Mouse (Mus musculus): ENCODE results near the gene Foxd3. TPM values are rescaled to one million over a fixed set of nuclear protein-coding genes. Genes with fewer than 3 reads are reported as not detected.
"Not testable (repeated sequence)": the region's sequence is repeated elsewhere in the genome, so short reads cannot be mapped to it uniquely, and the experiment has no call there.

Gene Foxd3
- polyA plus RNA-seq (2012; ENCODE audit: insufficient read depth, insufficient read length, low replicate concordance, missing spikeins) = not detected in 2 replicates

DNA sequence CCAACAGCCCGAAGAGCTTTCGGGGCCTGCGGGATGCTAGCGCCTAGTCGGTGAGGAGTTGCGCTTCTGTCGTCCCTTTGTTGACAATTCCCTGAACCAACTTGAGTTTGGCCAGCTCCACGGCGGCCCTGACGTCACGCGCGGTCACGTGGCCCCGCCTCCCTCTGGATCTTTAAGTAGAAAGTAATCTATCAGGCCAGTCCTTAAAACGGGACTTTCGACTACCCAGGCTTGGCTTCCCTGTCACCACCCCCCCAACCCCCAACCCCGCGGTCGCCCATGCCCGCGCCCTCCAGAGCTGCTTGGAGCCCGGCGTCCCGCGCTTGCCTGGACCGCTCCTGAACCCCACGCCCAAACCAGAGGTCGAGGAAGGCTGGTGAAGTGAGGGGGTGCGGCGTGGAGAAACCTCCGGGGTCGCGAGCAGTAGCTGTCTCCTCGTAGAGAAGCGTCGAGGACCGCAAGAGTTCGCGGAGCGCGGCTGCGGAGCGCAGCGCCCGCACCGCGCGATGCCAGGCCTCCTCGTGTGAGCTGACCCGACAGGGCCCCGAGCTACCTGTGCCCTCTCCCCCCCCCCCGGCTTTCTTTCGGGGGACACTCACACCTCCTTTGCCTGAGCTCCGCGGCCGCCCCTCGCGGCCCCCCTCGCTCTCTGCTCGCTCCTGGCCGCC lies at the start of gene Foxd3:
Gene Foxd3, plus strand, starts transcription at position 363 of the 668 bp plus-strand sequence.
- H3K4me3 ChIP-seq (ENCODE audit: insufficient read depth, low read depth, low read length) = peak within 1 kb of the TSS; percentile 15; the same call in 1 of the 2 replicates
- TF ChIP-seq POLR2A (IDR thresholded peaks at IDR 0.05; ENCODE audit: insufficient read depth, low read depth, low read length) = no peak
- TF ChIP-seq CTCF (IDR thresholded peaks at IDR 0.05; ENCODE audit: insufficient read depth, low read depth, low read length) = no peak
- WGBS = 2% methylated on average over 61 of the region's 62 CpGs
- H3K27ac ChIP-seq (ENCODE audit: insufficient read depth, low read depth, low read length) = no peak within 1 kb of the TSS
- H3K4me1 ChIP-seq (ENCODE audit: control insufficient read depth, insufficient read depth, low read length) = 0 out of 2 replicates have a peak, but pooled peaks cover 7% of the 10 kb centered on the region

DNA sequence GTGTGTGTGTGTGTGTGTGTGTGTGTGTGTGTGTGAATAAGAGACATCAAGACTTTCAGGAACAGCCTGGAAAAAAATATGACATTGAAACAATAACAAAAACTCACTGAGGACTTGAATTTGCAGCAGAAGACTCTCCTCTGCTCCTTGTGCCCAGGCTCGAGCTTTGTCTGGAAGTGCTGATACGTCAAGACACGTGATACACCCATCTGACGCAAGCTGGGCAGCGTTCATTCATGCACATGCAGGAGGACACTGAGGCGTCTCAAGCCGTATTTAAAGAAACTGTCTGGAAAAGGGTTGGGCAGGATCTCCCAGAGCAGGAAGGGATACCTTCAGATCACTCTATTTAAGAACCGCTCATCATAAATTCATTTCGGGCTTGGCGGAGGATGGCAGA lies 43.9 kb upstream of the Foxd3 start:
- no peak for TF ChIP-seq POLR2A (IDR thresholded peaks at IDR 0.05; ENCODE audit: insufficient read depth, low read depth, low read length)
- TF ChIP-seq CTCF (IDR thresholded peaks at IDR 0.05; ENCODE audit: insufficient read depth, low read depth, low read length) = no peak
- H3K4me1 ChIP-seq (ENCODE audit: control insufficient read depth, insufficient read depth, low read length) = no peaks in the 10 kb centered on the region
- no peak overlapping the region for H3K27ac ChIP-seq (ENCODE audit: insufficient read depth, low read depth, low read length)
- 93% methylated on average over 10 of the region's 10 CpGs for WGBS
- H3K4me3 ChIP-seq (ENCODE audit: insufficient read depth, low read depth, low read length) = no peak overlapping the region

DNA sequence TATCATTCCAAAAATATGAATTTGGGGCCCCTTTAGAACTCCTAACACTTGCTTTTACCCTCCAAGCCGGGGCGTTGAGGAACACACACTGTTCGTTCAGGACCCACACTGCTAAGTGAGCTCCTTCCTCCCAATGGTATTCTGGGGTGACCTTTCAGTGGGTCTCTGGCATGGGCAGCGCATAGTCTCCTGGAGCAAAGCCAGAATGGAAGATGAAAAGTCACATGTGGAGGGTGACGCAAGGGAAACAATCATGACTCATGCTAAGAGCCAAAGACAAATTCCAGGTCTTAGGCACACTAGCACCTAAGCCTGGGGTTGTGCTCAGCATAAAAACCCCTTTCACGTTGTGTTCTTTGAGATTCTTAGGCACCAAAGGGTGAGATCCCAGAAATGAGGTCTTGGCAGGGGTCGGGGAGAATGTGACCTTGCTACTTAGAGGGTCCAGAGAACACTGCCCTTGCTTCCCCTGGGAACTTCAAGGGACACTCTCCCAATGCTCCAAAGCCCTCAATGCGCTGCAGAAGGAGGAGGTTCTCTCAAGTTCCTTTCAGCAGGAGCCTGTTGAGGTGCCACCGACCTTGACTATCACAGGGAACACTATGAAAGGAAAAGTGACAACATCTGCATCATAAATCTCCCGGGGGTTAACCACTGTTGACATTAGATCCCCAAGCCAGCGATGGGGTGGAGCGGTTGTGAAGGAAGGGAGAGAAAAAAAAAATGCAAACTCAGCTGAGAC lies 43.3 kb upstream of the Foxd3 start:
- no peak overlapping the region for H3K4me3 ChIP-seq (ENCODE audit: insufficient read depth, low read depth, low read length)
- 85% methylated on average over 12 of the region's 12 CpGs for WGBS
- H3K27ac ChIP-seq (ENCODE audit: insufficient read depth, low read depth, low read length) = no peak overlapping the region
- no peaks in the 10 kb centered on the region for H3K4me1 ChIP-seq (ENCODE audit: control insufficient read depth, insufficient read depth, low read length)
- TF ChIP-seq POLR2A (IDR thresholded peaks at IDR 0.05; ENCODE audit: insufficient read depth, low read depth, low read length) = no peak
- no peak for TF ChIP-seq CTCF (IDR thresholded peaks at IDR 0.05; ENCODE audit: insufficient read depth, low read depth, low read length)

DNA sequence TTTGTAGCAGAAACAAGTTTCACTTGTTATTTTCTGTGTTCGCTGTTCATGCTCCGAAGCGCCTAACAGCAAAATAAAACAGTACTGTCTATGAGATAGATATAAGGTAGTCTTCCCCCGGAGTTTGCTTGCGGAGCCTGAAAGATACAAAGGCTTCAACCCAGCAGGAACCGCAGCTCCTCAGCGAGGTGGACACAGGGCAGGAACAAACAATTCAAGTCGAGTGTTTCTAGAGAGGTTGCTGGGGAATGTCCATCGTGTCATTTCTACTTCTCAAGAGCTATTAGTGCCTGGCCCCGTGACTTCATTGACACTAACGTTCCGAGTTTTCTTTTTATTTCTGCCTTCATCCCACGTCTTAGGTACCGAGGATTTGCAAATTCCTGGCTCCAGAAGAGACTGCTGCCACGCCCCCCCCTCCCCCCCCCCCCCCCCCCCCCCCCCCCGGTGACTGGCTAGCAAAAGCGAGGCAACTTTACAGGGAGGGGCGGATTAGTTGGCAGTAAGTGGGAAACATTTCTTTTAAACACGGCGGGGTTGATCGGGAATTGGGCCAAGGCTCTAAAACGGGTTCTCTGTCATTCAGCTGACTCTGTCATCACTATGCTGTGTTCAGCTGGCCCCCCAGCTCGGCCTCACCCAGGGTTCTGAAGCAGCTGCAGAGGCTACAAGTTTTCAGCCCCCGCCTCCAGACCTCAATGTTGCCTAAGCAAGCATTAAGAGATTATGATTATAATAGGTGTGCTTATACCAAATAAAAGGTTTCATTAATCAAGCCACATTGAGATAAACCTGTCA lies 29.9 kb upstream of the Foxd3 start:
- no peak overlapping the region for H3K4me3 ChIP-seq (ENCODE audit: insufficient read depth, low read depth, low read length)
- peaks cover 2% of the 10 kb centered on the region; the same call in 1 of the 2 replicates for H3K4me1 ChIP-seq (ENCODE audit: control insufficient read depth, insufficient read depth, low read length)
- TF ChIP-seq CTCF (IDR thresholded peaks at IDR 0.05; ENCODE audit: insufficient read depth, low read depth, low read length) (no peak), POLR2A (IDR thresholded peaks at IDR 0.05; ENCODE audit: insufficient read depth, low read depth, low read length) (no peak)
- H3K27ac ChIP-seq (ENCODE audit: insufficient read depth, low read depth, low read length) = no peak overlapping the region
- 13% methylated on average over 22 of the region's 24 CpGs for WGBS

DNA sequence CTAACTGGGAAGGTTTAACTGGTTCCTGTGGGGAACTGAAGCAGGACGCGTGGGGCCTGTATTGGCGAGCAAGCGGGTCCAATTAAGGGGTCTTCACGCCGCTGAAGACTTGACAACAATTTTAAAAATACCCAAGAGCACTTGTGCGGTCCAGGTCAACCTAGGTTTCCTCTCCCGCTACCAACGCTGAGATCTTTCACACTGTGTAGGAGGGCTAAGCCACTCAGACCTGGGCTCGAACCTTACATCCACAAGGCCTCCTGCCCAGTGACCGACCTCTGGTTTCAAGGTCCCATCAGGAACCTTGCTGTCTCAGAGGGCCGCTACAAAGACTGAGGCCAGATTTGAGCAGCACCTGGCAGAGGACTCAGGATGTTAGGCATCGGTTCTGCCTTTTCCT lies 29.0 kb upstream of the Foxd3 start:
- WGBS = 80% methylated on average over 13 of the region's 13 CpGs
- no peak overlapping the region for H3K4me3 ChIP-seq (ENCODE audit: insufficient read depth, low read depth, low read length)
- peaks cover 2% of the 10 kb centered on the region; the same call in 1 of the 2 replicates for H3K4me1 ChIP-seq (ENCODE audit: control insufficient read depth, insufficient read depth, low read length)
- no peak overlapping the region for H3K27ac ChIP-seq (ENCODE audit: insufficient read depth, low read depth, low read length)
- TF ChIP-seq POLR2A (IDR thresholded peaks at IDR 0.05; ENCODE audit: insufficient read depth, low read depth, low read length) = no peak
- TF ChIP-seq CTCF (IDR thresholded peaks at IDR 0.05; ENCODE audit: insufficient read depth, low read depth, low read length) = no peak

DNA sequence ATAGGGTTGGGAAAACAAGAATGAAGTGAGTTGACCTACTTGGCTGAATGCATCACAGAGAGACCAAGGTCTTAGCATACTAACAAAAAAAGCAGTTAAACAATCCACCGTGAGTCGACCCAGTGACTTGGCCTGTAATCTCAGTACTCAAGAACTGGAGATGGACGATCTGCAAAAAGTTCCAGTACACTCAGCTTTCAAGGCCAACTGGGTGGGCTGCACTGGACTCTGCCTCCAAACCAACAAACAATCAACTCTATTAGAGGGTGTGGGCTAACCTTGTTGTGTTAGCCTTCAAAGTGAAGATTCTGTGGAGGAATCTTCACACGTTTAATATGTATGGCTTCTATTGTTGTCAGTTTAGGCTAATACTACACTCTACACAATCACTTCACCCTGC lies 20.1 kb upstream of the Foxd3 start:
- TF ChIP-seq POLR2A (IDR thresholded peaks at IDR 0.05; ENCODE audit: insufficient read depth, low read depth, low read length) (no peak), CTCF (IDR thresholded peaks at IDR 0.05; ENCODE audit: insufficient read depth, low read depth, low read length) (no peak)
- no peak overlapping the region for H3K27ac ChIP-seq (ENCODE audit: insufficient read depth, low read depth, low read length)
- WGBS = 73% methylated on average over 4 of the region's 4 CpGs
- H3K4me1 ChIP-seq (ENCODE audit: control insufficient read depth, insufficient read depth, low read length) = no peaks in the 10 kb centered on the region
- no peak overlapping the region for H3K4me3 ChIP-seq (ENCODE audit: insufficient read depth, low read depth, low read length)

DNA sequence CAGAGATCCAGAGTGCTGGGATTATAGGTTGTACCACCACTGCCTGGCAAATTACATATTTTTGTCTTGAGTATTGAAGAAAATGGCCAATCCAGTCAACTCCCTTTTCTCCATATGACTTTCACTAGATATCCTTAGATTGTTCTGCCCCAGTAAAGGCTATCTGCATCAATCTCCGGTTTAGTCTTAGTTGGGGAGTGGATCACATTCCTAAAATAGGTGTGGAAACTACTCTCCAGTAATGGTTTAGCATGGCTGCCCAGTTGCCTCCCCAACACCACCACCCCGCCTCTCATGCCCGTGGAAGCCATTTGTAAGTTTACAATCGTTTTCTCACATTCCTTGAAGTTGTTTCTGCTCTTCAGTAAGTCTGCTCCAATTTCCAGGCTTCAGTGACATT lies 19.4 kb upstream of the Foxd3 start:
- Histone ChIP-seq H3K4me3 (ENCODE audit: insufficient read depth, low read depth, low read length) (no peak overlapping the region), H3K4me1 (ENCODE audit: control insufficient read depth, insufficient read depth, low read length) (no peaks in the 10 kb centered on the region), H3K27ac (ENCODE audit: insufficient read depth, low read depth, low read length) (no peak overlapping the region)
- WGBS = 89% methylated on average over 4 of the region's 4 CpGs
- TF ChIP-seq CTCF (IDR thresholded peaks at IDR 0.05; ENCODE audit: insufficient read depth, low read depth, low read length) (no peak), POLR2A (IDR thresholded peaks at IDR 0.05; ENCODE audit: insufficient read depth, low read depth, low read length) (no peak)

DNA sequence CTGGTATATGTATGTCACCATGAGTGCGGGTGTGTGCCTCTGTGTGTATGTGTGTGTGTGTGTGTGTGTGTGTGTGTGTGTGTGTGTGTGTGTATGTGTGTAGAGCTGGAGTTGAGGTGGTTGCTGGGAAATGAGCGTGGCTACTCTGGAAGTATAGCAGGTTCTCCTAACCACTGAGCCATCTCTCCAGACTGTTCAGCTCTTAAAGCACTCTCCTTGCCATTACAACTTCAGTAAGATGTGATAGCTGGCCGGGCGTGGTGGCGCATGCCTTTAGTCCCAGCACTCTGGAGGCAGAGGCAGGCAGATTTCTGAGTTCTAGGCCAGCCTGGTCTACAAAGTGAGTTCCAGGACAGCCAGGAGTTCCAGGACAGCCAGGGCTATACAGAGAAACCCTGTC lies 15.5 kb upstream of the Foxd3 start:
- 94% methylated on average over 5 of the region's 5 CpGs for WGBS
- H3K27ac ChIP-seq (ENCODE audit: insufficient read depth, low read depth, low read length); H3K4me1 ChIP-seq (ENCODE audit: control insufficient read depth, insufficient read depth, low read length); H3K4me3 ChIP-seq (ENCODE audit: insufficient read depth, low read depth, low read length): not testable (repeated sequence)

DNA sequence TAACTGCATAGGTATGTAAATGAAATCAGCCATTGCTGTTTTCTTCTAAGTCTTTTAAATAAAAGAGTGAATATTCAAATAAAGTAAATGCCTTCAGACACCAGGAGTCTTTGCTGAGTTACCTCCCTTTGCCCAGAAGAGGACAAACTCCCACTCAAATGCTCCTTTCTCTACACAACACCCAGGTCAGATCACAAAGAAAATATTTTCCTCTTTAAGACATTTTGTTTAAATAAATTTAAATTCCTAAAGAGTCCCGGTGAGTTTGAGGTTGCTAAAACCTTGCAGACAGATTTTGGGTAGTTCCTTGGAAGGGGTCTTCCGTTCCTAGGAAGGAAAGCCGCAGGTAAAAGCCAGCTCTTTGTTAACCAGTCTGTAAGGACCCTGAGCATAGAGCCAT lies 14.2 kb upstream of the Foxd3 start:
- 39% methylated on average over 3 of the region's 3 CpGs for WGBS
- TF ChIP-seq POLR2A (IDR thresholded peaks at IDR 0.05; ENCODE audit: insufficient read depth, low read depth, low read length) = no peak
- no peak for TF ChIP-seq CTCF (IDR thresholded peaks at IDR 0.05; ENCODE audit: insufficient read depth, low read depth, low read length)
- no peak overlapping the region for H3K4me3 ChIP-seq (ENCODE audit: insufficient read depth, low read depth, low read length)
- H3K4me1 ChIP-seq (ENCODE audit: control insufficient read depth, insufficient read depth, low read length) = no peaks in the 10 kb centered on the region
- no peak overlapping the region for H3K27ac ChIP-seq (ENCODE audit: insufficient read depth, low read depth, low read length)
